22 mouse cellular contexts compared by ENCODE assay signal in the genomic region with DNA sequence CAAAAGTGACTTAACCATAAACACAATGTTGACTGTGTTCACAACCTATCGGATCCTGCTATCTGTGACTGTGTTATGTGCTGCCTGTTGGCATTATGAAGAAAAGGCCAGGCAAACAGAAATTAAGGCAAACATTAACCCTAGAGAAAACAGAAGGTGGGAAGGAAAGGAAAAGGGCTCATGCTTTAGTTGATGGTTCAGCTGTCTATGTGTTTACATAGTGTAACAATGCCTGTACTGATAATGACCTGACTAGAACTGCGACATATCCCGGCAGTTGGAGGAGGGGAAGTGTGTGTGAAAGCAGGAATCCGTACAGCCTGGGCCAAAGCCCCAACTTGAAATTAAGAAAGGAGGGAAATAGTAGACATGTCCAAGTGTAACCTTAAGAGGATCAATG. TPM values are rescaled to one million over a fixed set of nuclear protein-coding genes. Genes with fewer than 3 reads are reported as not detected.
DNase-seq lines count a peak whose midpoint lies in the region; ATAC-seq and TF ChIP-seq lines count a peak whose summit lies in the region.
"Had no signal": no experiment of that assay in that cellular context is flagged by ENCODE, and none has a peak within 500 bp of the region (broad histone marks: within the 10 kb centered on the region; RNA-seq: fewer than 3 reads in every experiment).

No protein-coding gene starts in this region.

- no peak overlapping the region for H3K4me2 ChIP-seq in liver, embryonic 12.5 days
- no peak overlapping the region for H3K4me2 ChIP-seq in intestine, embryonic 15.5 days (replicated peaks)
- H3K4me2 ChIP-seq in liver, postnatal 0 days (ENCODE audit: low read depth, low read length), result no peak overlapping the region
- no peak overlapping the region for H3K4me2 ChIP-seq in stomach, embryonic 16.5 days (ENCODE audit: low read depth, low read length)
- H3K4me2 ChIP-seq: embryonic facial prominence, embryonic 13.5 days; forebrain, embryonic 13.5 days; heart, embryonic 12.5 days; hindbrain, embryonic 13.5 days had no signal

- ATAC-seq in liver, embryonic 12.5 days, result no peak
- ATAC-seq in intestine, embryonic 15.5 days, result peak; percentile 80
- ATAC-seq in liver, postnatal 0 days, result peak; percentile 93
- ATAC-seq in stomach, embryonic 16.5 days (ENCODE audit: insufficient read depth, low FRiP score), result peak; percentile 88
- ATAC-seq: CD4-positive, CD25-positive, alpha-beta regulatory T cell, adult 4 months; forebrain, embryonic 13.5 days; forebrain, postnatal 0 days had no signal

- no peak for TF ChIP-seq EP300 in liver, postnatal 0 days (IDR thresholded peaks at IDR 0.05; ENCODE audit: low read depth)

- H3K9ac ChIP-seq in liver, adult 2 months (ENCODE audit: low read depth, low read length), result no peak overlapping the region
- H3K9ac ChIP-seq in liver, embryonic 12.5 days, result no peak overlapping the region
- no peak overlapping the region for H3K9ac ChIP-seq in intestine, embryonic 15.5 days
- no peak overlapping the region for H3K9ac ChIP-seq in liver, postnatal 0 days (replicated peaks)
- H3K9ac ChIP-seq in stomach, embryonic 16.5 days (ENCODE audit: low read length), result no peak overlapping the region
- H3K9ac ChIP-seq: embryonic facial prominence, embryonic 13.5 days; forebrain, embryonic 13.5 days; forebrain, postnatal 0 days; heart, embryonic 12.5 days; hindbrain, embryonic 13.5 days had no signal

- no peak for TF ChIP-seq POLR2A in liver, adult 2 months (IDR thresholded peaks at IDR 0.05; ENCODE audit: extremely low read depth, insufficient read depth, low read length)

- no peaks in the 10 kb centered on the region for H3K27me3 ChIP-seq in liver, adult 2 months (ENCODE audit: control insufficient read depth, insufficient read depth, low read length)
- H3K27me3 ChIP-seq in liver, embryonic 12.5 days (replicated peaks), result no peaks in the 10 kb centered on the region
- H3K27me3 ChIP-seq in intestine, embryonic 15.5 days (replicated peaks), result no peaks in the 10 kb centered on the region
- no peaks in the 10 kb centered on the region for H3K27me3 ChIP-seq in liver, postnatal 0 days (ENCODE audit: insufficient read depth, low read length)
- H3K27me3 ChIP-seq in stomach, embryonic 16.5 days (ENCODE audit: control insufficient read depth, insufficient read depth, low read length), result no peaks in the 10 kb centered on the region
- no peaks in the 10 kb centered on the region for H3K27me3 ChIP-seq in forebrain, embryonic 10.5 days (ENCODE audit: poor library complexity, severe bottlenecking)
- H3K27me3 ChIP-seq: embryonic facial prominence, embryonic 13.5 days; forebrain, embryonic 13.5 days; heart, embryonic 12.5 days; hindbrain, embryonic 13.5 days had no signal

- peaks cover 12% of the 10 kb centered on the region for H3K79me2 ChIP-seq in liver, adult 2 months (ENCODE audit: control insufficient read depth, insufficient read depth, low read length)

- no peak overlapping the region for H3K4me3 ChIP-seq in liver, adult 2 months (ENCODE audit: insufficient read depth, low read depth, low read length)
- H3K4me3 ChIP-seq in liver, embryonic 12.5 days, result no peak overlapping the region
- no peak overlapping the region for H3K4me3 ChIP-seq in intestine, embryonic 15.5 days (replicated peaks)
- H3K4me3 ChIP-seq in liver, postnatal 0 days (ENCODE audit: low read depth, low read length), result no peak overlapping the region
- no peak overlapping the region for H3K4me3 ChIP-seq in stomach, embryonic 16.5 days (replicated peaks; ENCODE audit: low read length)
- no peak overlapping the region for H3K4me3 ChIP-seq in forebrain, embryonic 10.5 days
- H3K4me3 ChIP-seq: embryonic facial prominence, embryonic 13.5 days; forebrain, embryonic 13.5 days; heart, adult 2 months; heart, embryonic 12.5 days; hindbrain, embryonic 13.5 days had no signal

- no peak for TF ChIP-seq CTCF in liver, adult 2 months (IDR thresholded peaks at IDR 0.05; ENCODE audit: low read depth, low read length)
- TF ChIP-seq CTCF in liver, postnatal 0 days (IDR thresholded peaks at IDR 0.05; ENCODE audit: low read depth), result no peak

- peaks cover 26% of the 10 kb centered on the region for H3K36me3 ChIP-seq in liver, adult 2 months (ENCODE audit: control insufficient read depth, insufficient read depth, low read length)
- H3K36me3 ChIP-seq in liver, embryonic 12.5 days, result peaks cover 91% of the 10 kb centered on the region
- H3K36me3 ChIP-seq in intestine, embryonic 15.5 days, result 0 out of 2 replicates have a peak, but pooled peaks cover 7% of the 10 kb centered on the region
- peaks cover 31% of the 10 kb centered on the region for H3K36me3 ChIP-seq in liver, postnatal 0 days (replicated peaks; ENCODE audit: insufficient read depth, low read length)
- H3K36me3 ChIP-seq in stomach, embryonic 16.5 days (ENCODE audit: control insufficient read depth, insufficient read depth, low read length), result peaks cover 16% of the 10 kb centered on the region; the same call in 1 of the 2 replicates
- peaks cover 94% of the 10 kb centered on the region for H3K36me3 ChIP-seq in forebrain, embryonic 10.5 days (replicated peaks)

- peaks cover 12% of the 10 kb centered on the region for H3K4me1 ChIP-seq in liver, adult 2 months (ENCODE audit: control insufficient read depth, insufficient read depth, low read length)
- H3K4me1 ChIP-seq in liver, embryonic 12.5 days, result peaks cover 5% of the 10 kb centered on the region; the same call in 1 of the 2 replicates
- no peaks in the 10 kb centered on the region for H3K4me1 ChIP-seq in intestine, embryonic 15.5 days (replicated peaks)
- 0 out of 2 replicates have a peak, but pooled peaks cover 7% of the 10 kb centered on the region for H3K4me1 ChIP-seq in liver, postnatal 0 days (ENCODE audit: insufficient read depth)
- H3K4me1 ChIP-seq in stomach, embryonic 16.5 days (ENCODE audit: control insufficient read depth, insufficient read depth, low read length), result peaks cover 7% of the 10 kb centered on the region; the same call in 1 of the 2 replicates
- peaks cover under 1% of the 10 kb centered on the region; the same call in 1 of the 2 replicates for H3K4me1 ChIP-seq in forebrain, embryonic 10.5 days
- H3K4me1 ChIP-seq: embryonic facial prominence, embryonic 13.5 days; forebrain, embryonic 13.5 days had no signal

- 17% methylated on average over 4 of the region's 4 CpGs for WGBS in liver, adult 2 months
- WGBS in liver, embryonic 12.5 days (ENCODE audit: insufficient replicate concordance), result 74% methylated on average over 4 of the region's 4 CpGs
- 60% methylated on average over 4 of the region's 4 CpGs for WGBS in intestine, embryonic 15.5 days
- WGBS in liver, postnatal 0 days (ENCODE audit: insufficient replicate concordance), result 72% methylated on average over 4 of the region's 4 CpGs
- 49% methylated on average over 4 of the region's 4 CpGs for WGBS in stomach, embryonic 16.5 days
- WGBS in forebrain, embryonic 10.5 days, result 94% methylated on average over 4 of the region's 4 CpGs

- H3K9me3 ChIP-seq in liver, embryonic 12.5 days (replicated peaks), result no peaks in the 10 kb centered on the region
- H3K9me3 ChIP-seq in intestine, embryonic 15.5 days, result no peaks in the 10 kb centered on the region
- H3K9me3 ChIP-seq in liver, postnatal 0 days (ENCODE audit: low read length), result no peaks in the 10 kb centered on the region
- no peaks in the 10 kb centered on the region for H3K9me3 ChIP-seq in stomach, embryonic 16.5 days (replicated peaks; ENCODE audit: control insufficient read depth, low read length)
- H3K9me3 ChIP-seq in forebrain, embryonic 10.5 days, result no peaks in the 10 kb centered on the region
- H3K9me3 ChIP-seq: embryonic facial prominence, embryonic 13.5 days; forebrain, embryonic 13.5 days; G1E; heart, embryonic 12.5 days; hindbrain, embryonic 13.5 days had no signal

- DNase-seq in liver, adult 2 months (ENCODE audit: extremely low read depth, low read depth, low spot score), result peak; percentile 71
- DNase-seq in liver, postnatal 0 days, result peak; percentile 40
- DNase-seq in urinary bladder, postnatal 10 days (ENCODE audit: low spot score), result no peak
- DNase-seq in forebrain, embryonic 10.5 days (ENCODE audit: extremely low spot score, low spot score), result no peak
- DNase-seq in heart, postnatal 4 days, result no peak
- DNase-seq: adrenal gland, adult 8-10 months; B cell, adult 2 months; cerebellum, adult 18-20 months; cerebellum, adult 9-11 months; cerebellum, postnatal 36 days; forebrain, postnatal 0 days; gastrocnemius, postnatal 14 days; heart, adult 2 months had no signal

- no peak overlapping the region for H3K27ac ChIP-seq in liver, adult 2 months (replicated peaks; ENCODE audit: insufficient read depth, low read depth, low read length)
- H3K27ac ChIP-seq in liver, embryonic 12.5 days, result no peak overlapping the region
- H3K27ac ChIP-seq in intestine, embryonic 15.5 days, result no peak overlapping the region
- no peak overlapping the region for H3K27ac ChIP-seq in liver, postnatal 0 days (ENCODE audit: low read depth)
- H3K27ac ChIP-seq in stomach, embryonic 16.5 days (ENCODE audit: low read length), result peak overlapping the region; percentile 21; the same call in 1 of the 2 replicates
- H3K27ac ChIP-seq in forebrain, embryonic 10.5 days, result no peak overlapping the region
- H3K27ac ChIP-seq: embryonic facial prominence, embryonic 13.5 days; forebrain, embryonic 13.5 days; hindbrain, embryonic 13.5 days had no signal

RNA-seq across cellular contexts. Expression of gene Wdr25, which starts 6.4 kb away (rescaled TPM):
- 9.3 and 11.4 TPM in 2 replicates for total RNA-seq in liver, adult 2 months (2014; rRNA removed)
- 9.4 and 11.6 TPM in 2 replicates for polyA plus RNA-seq in liver, adult 2 months (2012; rRNA removed)
- polyA plus RNA-seq in liver, embryonic 12.5 days (2016; fragmentation: Nextera tagmentation; extraction: Ambion mirVana), result 5.2 and 5.3 TPM in 2 replicates
- 5.7 and 8.3 TPM in 2 replicates for polyA plus RNA-seq in intestine, embryonic 15.5 days (2015; fragmentation: Nextera tagmentation; extraction: Ambion mirVana)
- 2.4 and 2.6 TPM in 2 replicates for polyA plus RNA-seq in liver, postnatal 0 days (2015; fragmentation: Nextera tagmentation; extraction: Ambion mirVana)
- polyA plus RNA-seq in stomach, embryonic 16.5 days (2015; fragmentation: Nextera tagmentation; extraction: Ambion mirVana), result 7.3 and 7.6 TPM in 2 replicates
- 9.4 and 9.9 TPM in 2 replicates for polyA plus RNA-seq in forebrain, embryonic 10.5 days (2016; fragmentation: Nextera tagmentation; extraction: Ambion mirVana)
- 1 to 10 TPM; 4.2 to 5.2 TPM for total RNA-seq in heart, postnatal 4 days (2021)

RNA-seq across cellular contexts. Expression of gene Wars, which starts 6.9 kb away (rescaled TPM):
- 11.7 and 14.2 TPM in 2 replicates for total RNA-seq in liver, adult 2 months (2014; rRNA removed)
- 20.2 and 24.3 TPM in 2 replicates for polyA plus RNA-seq in liver, adult 2 months (2012; rRNA removed)
- 58.8 and 61.7 TPM in 2 replicates for polyA plus RNA-seq in liver, embryonic 12.5 days (2016; fragmentation: Nextera tagmentation; extraction: Ambion mirVana)
- 81.9 and 85.5 TPM in 2 replicates for polyA plus RNA-seq in intestine, embryonic 15.5 days (2015; fragmentation: Nextera tagmentation; extraction: Ambion mirVana)
- polyA plus RNA-seq in liver, postnatal 0 days (2015; fragmentation: Nextera tagmentation; extraction: Ambion mirVana), result 13.8 and 15.9 TPM in 2 replicates
- polyA plus RNA-seq in stomach, embryonic 16.5 days (2015; fragmentation: Nextera tagmentation; extraction: Ambion mirVana), result 90.5 and 102 TPM in 2 replicates
- 152 and 157 TPM in 2 replicates for polyA plus RNA-seq in forebrain, embryonic 10.5 days (2016; fragmentation: Nextera tagmentation; extraction: Ambion mirVana)
- 10 to 100 TPM; 48.1 to 49.0 TPM for total RNA-seq in heart, postnatal 4 days (2021)

RNA-seq across cellular contexts. Expression of gene Slc25a47, which starts 51.2 kb away (rescaled TPM):
- 626 and 693 TPM in 2 replicates for total RNA-seq in liver, adult 2 months (2014; rRNA removed)
- 602 and 616 TPM in 2 replicates for polyA plus RNA-seq in liver, adult 2 months (2012; rRNA removed)
- 2.4 and 2.7 TPM in 2 replicates for polyA plus RNA-seq in liver, embryonic 12.5 days (2016; fragmentation: Nextera tagmentation; extraction: Ambion mirVana)
- polyA plus RNA-seq in intestine, embryonic 15.5 days (2015; fragmentation: Nextera tagmentation; extraction: Ambion mirVana), result 7.3 and 10.1 TPM in 2 replicates
- polyA plus RNA-seq in liver, postnatal 0 days (2015; fragmentation: Nextera tagmentation; extraction: Ambion mirVana), result 481 and 632 TPM in 2 replicates
- 10.0 TPM in 2 replicates for polyA plus RNA-seq in stomach, embryonic 16.5 days (2015; fragmentation: Nextera tagmentation; extraction: Ambion mirVana)
- 9.8 and 11.9 TPM in 2 replicates for polyA plus RNA-seq in forebrain, embryonic 10.5 days (2016; fragmentation: Nextera tagmentation; extraction: Ambion mirVana)
- total RNA-seq in heart, postnatal 4 days (2021), result 1 to 10 TPM; 7.1 to 7.5 TPM

RNA-seq across cellular contexts. Expression of gene Slc25a29, which starts 51.4 kb away (rescaled TPM):
- 1.9 and 2.1 TPM in 2 replicates for total RNA-seq in liver, adult 2 months (2014; rRNA removed)
- polyA plus RNA-seq in liver, adult 2 months (2012; rRNA removed), result 5.2 and 5.4 TPM in 2 replicates
- 1.6 and 1.8 TPM in 2 replicates for polyA plus RNA-seq in liver, embryonic 12.5 days (2016; fragmentation: Nextera tagmentation; extraction: Ambion mirVana)
- polyA plus RNA-seq in intestine, embryonic 15.5 days (2015; fragmentation: Nextera tagmentation; extraction: Ambion mirVana), result 5.5 and 6.3 TPM in 2 replicates
- polyA plus RNA-seq in liver, postnatal 0 days (2015; fragmentation: Nextera tagmentation; extraction: Ambion mirVana), result 3.5 and 5.8 TPM in 2 replicates
- 6.8 and 8.2 TPM in 2 replicates for polyA plus RNA-seq in stomach, embryonic 16.5 days (2015; fragmentation: Nextera tagmentation; extraction: Ambion mirVana)
- polyA plus RNA-seq in forebrain, embryonic 10.5 days (2016; fragmentation: Nextera tagmentation; extraction: Ambion mirVana), result 11.7 and 12.1 TPM in 2 replicates
- total RNA-seq in heart, postnatal 4 days (2021), result 1 to 10 TPM; 2.1 to 2.2 TPM

Comparison
In these comparisons a context has a peak if more than half of its experiments do, and no peak if none do; other contexts are left out.
1. RNA of gene Slc25a47, which starts 51.2 kb away (polyA plus RNA-seq): 602 to 616 TPM in liver, adult 2 months and 481 to 632 TPM in liver, postnatal 0 days; 10.0 TPM in stomach, embryonic 16.5 days, 9.8 to 11.9 TPM in forebrain, embryonic 10.5 days, 7.3 to 10.1 TPM in intestine, embryonic 15.5 days and 2.4 to 2.7 TPM in liver, embryonic 12.5 days; every median in the first group is over 10 times any median in the second.
2. DNase-seq: peak in liver, adult 2 months (single experiment) and liver, postnatal 0 days (single experiment); none in urinary bladder, postnatal 10 days (single experiment), forebrain, embryonic 10.5 days (single experiment) and heart, postnatal 4 days (single experiment).